Mouse (Mus musculus) hindbrain, embryonic 10.5 days (tissue): ENCODE results near the gene Tcf15. TPM values are rescaled to one million over a fixed set of nuclear protein-coding genes. Genes with fewer than 3 reads are reported as not detected.

Experiments
- DNase-seq: peaks from one replicate; pipeline ENCODE4 v3.0.0-alpha.2; 2017; ENCODE audit warnings: low spot score
- H3K27ac ChIP-seq: fragments of 300-500 bp; sonication (generic); 2 replicates; pipeline ENCODE4 v1.5.1; 2016; ENCODE audit warnings: mild to moderate bottlenecking, moderate library complexity
- H3K27me3 ChIP-seq: fragments of 300-500 bp; sonication (generic); 2 replicates; pipeline ENCODE4 v1.6.1; 2016; ENCODE audit warnings: mild to moderate bottlenecking; ENCODE audit not compliant: poor library complexity, insufficient read depth, severe bottlenecking
- H3K36me3 ChIP-seq: fragments of 300-500 bp; sonication (generic); 2 replicates; pipeline ENCODE4 v1.6.1; 2016; ENCODE audit warnings: mild to moderate bottlenecking, moderate library complexity
- H3K4me1 ChIP-seq: fragments of 300-500 bp; sonication (generic); replicated peaks from 2 replicates; pipeline ENCODE4 v1.6.1; 2016; ENCODE audit warnings: mild to moderate bottlenecking
- H3K4me3 ChIP-seq: fragments of 300-500 bp; sonication (generic); 2 replicates; pipeline ENCODE4 v1.5.1; 2016; ENCODE audit warnings: mild to moderate bottlenecking, moderate library complexity
- H3K9me3 ChIP-seq: fragments of 300-500 bp; sonication (generic); 2 replicates; pipeline ENCODE4 v1.6.1; 2016; ENCODE audit warnings: mild to moderate bottlenecking, moderate library complexity
- WGBS: fragments of 180-500 bp; shearing (Covaris S2); methylation state at CpG from one replicate; pipeline ENCODE4 v1.1.7; 2016; 5-methylcytosine and 5-hydroxymethylcytosine counted together
- polyA plus RNA-seq: library from polyadenylated mRNA; unstranded; fragments of >200 nt; fragmentation: Nextera tagmentation; extraction: Ambion mirVana; gene quantifications from 2 replicates; pipeline ENCODE4 v1.2.1, GENCODE M21; 2016

The Tcf15 gene
- polyA plus RNA-seq, 1 experiment from 2014 or later, result 7.6 TPM

GRCm38 (mm10) chr2:152132691-152133090 is 10.7 kb upstream of the Tcf15 start:
- 81% methylated on average over 8 of the region's 8 CpGs for WGBS
- H3K36me3 ChIP-seq, result no peaks in the 10 kb centered on the region
- no peak for DNase-seq

GRCm38 (mm10) chr2:152139191-152139987 is 4.0 kb upstream of the Tcf15 start:
- 71% methylated on average over 10 of the region's 10 CpGs for WGBS

More at GRCm38 (mm10) chr2:152132691-152133090, 10.7 kb upstream of the Tcf15 start:
- no peak overlapping the region for H3K4me3 ChIP-seq
- no peak overlapping the region for H3K27ac ChIP-seq
- peaks cover 8% of the 10 kb centered on the region; the same call in 1 of the 2 replicates for H3K27me3 ChIP-seq
- no peaks in the 10 kb centered on the region for H3K9me3 ChIP-seq
- H3K4me1 ChIP-seq, result peaks cover 10% of the 10 kb centered on the region; the same call in 1 of the 2 replicates

GRCm38 (mm10) chr2:152140941-152141340 is 2.4 kb upstream of the Tcf15 start:
- Histone ChIP-seq H3K27ac (no peak overlapping the region), H3K4me3 (no peak overlapping the region), H3K36me3 (no peaks in the 10 kb centered on the region), H3K9me3 (no peaks in the 10 kb centered on the region), H3K27me3 (peaks cover 70% of the 10 kb centered on the region), H3K4me1 (peaks cover 48% of the 10 kb centered on the region)
- DNase-seq, result no peak
- 39% methylated on average over 11 of the region's 11 CpGs for WGBS

More at GRCm38 (mm10) chr2:152139191-152139987, 4.0 kb upstream of the Tcf15 start:
- Histone ChIP-seq H3K36me3 (no peaks in the 10 kb centered on the region), H3K27ac (peak overlapping the region; percentile 37; the same call in 1 of the 2 replicates), H3K4me1 (peaks cover 45% of the 10 kb centered on the region), H3K4me3 (no peak overlapping the region), H3K9me3 (no peaks in the 10 kb centered on the region), H3K27me3 (peaks cover 58% of the 10 kb centered on the region)
- no peak for DNase-seq

- no peaks in the 10 kb centered on the region for H3K9me3 ChIP-seq
- peaks cover 76% of the 10 kb centered on the region for H3K27me3 ChIP-seq
- DNase-seq, result no peak
- H3K36me3 ChIP-seq, result no peaks in the 10 kb centered on the region
- H3K4me3 ChIP-seq, result peak overlapping the region; percentile 57
- H3K27ac ChIP-seq, result peak overlapping the region; percentile 79
- peaks cover 48% of the 10 kb centered on the region for H3K4me1 ChIP-seq
- 31% methylated on average over 1 of the region's 1 CpGs for WGBS
Measured at GRCm38 (mm10) chr2:152141491-152141890, 1.9 kb upstream of the Tcf15 start.

- H3K4me3 ChIP-seq, result peak overlapping the region; percentile 57
- H3K4me1 ChIP-seq, result peaks cover 49% of the 10 kb centered on the region
- WGBS, result under 1% methylated on average over 13 of the region's 13 CpGs
- H3K27me3 ChIP-seq, result peaks cover 81% of the 10 kb centered on the region
- DNase-seq, result peak; percentile 68
- peak overlapping the region; percentile 79 for H3K27ac ChIP-seq
- no peaks in the 10 kb centered on the region for H3K36me3 ChIP-seq
- no peaks in the 10 kb centered on the region for H3K9me3 ChIP-seq
Measured at GRCm38 (mm10) chr2:152142046-152142445, 1.3 kb upstream of the Tcf15 start.

GRCm38 (mm10) chr2:152142571-152142970 is 790 bp upstream of the Tcf15 start:
- WGBS, result 2% methylated on average over 11 of the region's 11 CpGs
- Histone ChIP-seq H3K36me3 (no peaks in the 10 kb centered on the region), H3K27me3 (peaks cover 86% of the 10 kb centered on the region), H3K4me3 (peak overlapping the region; percentile 57), H3K4me1 (peaks cover 52% of the 10 kb centered on the region), H3K27ac (peak overlapping the region; percentile 79), H3K9me3 (no peaks in the 10 kb centered on the region)
- DNase-seq, result no peak

- DNase-seq, result no peak
- no peaks in the 10 kb centered on the region for H3K36me3 ChIP-seq
- peak overlapping the region; percentile 78; the same call in 1 of the 2 replicates for H3K27ac ChIP-seq
- H3K27me3 ChIP-seq, result peaks cover 92% of the 10 kb centered on the region
- no peaks in the 10 kb centered on the region for H3K9me3 ChIP-seq
- 16% methylated on average over 9 of the region's 9 CpGs for WGBS
- H3K4me3 ChIP-seq, result peak overlapping the region; percentile 57
- H3K4me1 ChIP-seq, result peaks cover 49% of the 10 kb centered on the region
Measured at GRCm38 (mm10) chr2:152144158-152144450, 743 bp downstream of the Tcf15 start.

- Histone ChIP-seq H3K9me3 (no peaks in the 10 kb centered on the region), H3K27ac (no peak overlapping the region), H3K4me3 (peak overlapping the region; percentile 57; the same call in 1 of the 2 replicates), H3K27me3 (peaks cover 88% of the 10 kb centered on the region), H3K4me1 (peaks cover 45% of the 10 kb centered on the region), H3K36me3 (no peaks in the 10 kb centered on the region)
- 61% methylated on average over 5 of the region's 5 CpGs for WGBS
- DNase-seq, result no peak
Measured at GRCm38 (mm10) chr2:152144501-152144900, 1.1 kb downstream of the Tcf15 start.

GRCm38 (mm10) chr2:152145711-152146110 is 2.4 kb downstream of the Tcf15 start:
- no peak for DNase-seq
- 62% methylated on average over 2 of the region's 2 CpGs for WGBS
- Histone ChIP-seq H3K4me3 (no peak overlapping the region), H3K27ac (no peak overlapping the region), H3K36me3 (no peaks in the 10 kb centered on the region), H3K4me1 (peaks cover 53% of the 10 kb centered on the region), H3K9me3 (no peaks in the 10 kb centered on the region), H3K27me3 (peaks cover 87% of the 10 kb centered on the region)

- Histone ChIP-seq H3K4me1 (peaks cover 41% of the 10 kb centered on the region), H3K27ac (no peak overlapping the region), H3K9me3 (no peaks in the 10 kb centered on the region), H3K27me3 (peaks cover 75% of the 10 kb centered on the region), H3K4me3 (no peak overlapping the region), H3K36me3 (no peaks in the 10 kb centered on the region)
- whole genome bisulfite sequencing, result 62% methylated on average over 3 of the region's 3 CpGs
- DNase-seq, result no peak
Measured at GRCm38 (mm10) chr2:152147079-152147478, 3.7 kb downstream of the Tcf15 start.

GRCm38 (mm10) chr2:152148675-152149074 is 5.3 kb downstream of the Tcf15 start:
- DNase-seq, result no peak
- Histone ChIP-seq H3K9me3 (no peaks in the 10 kb centered on the region), H3K4me3 (no peak overlapping the region), H3K27ac (no peak overlapping the region), H3K36me3 (no peaks in the 10 kb centered on the region), H3K4me1 (peaks cover 31% of the 10 kb centered on the region), H3K27me3 (peaks cover 60% of the 10 kb centered on the region)
- 88% methylated on average over 9 of the region's 9 CpGs for WGBS

GRCm38 (mm10) chr2:152149891-152150290 is 6.5 kb downstream of the Tcf15 start:
- H3K4me1 ChIP-seq, result peaks cover 22% of the 10 kb centered on the region
- H3K4me3 ChIP-seq, result no peak overlapping the region
- no peak for DNase-seq
- 28% methylated on average over 4 of the region's 4 CpGs for WGBS
- H3K36me3 ChIP-seq, result no peaks in the 10 kb centered on the region
- peak overlapping the region; percentile 41; the same call in 1 of the 2 replicates for H3K27ac ChIP-seq
- H3K27me3 ChIP-seq, result peaks cover 47% of the 10 kb centered on the region
- no peaks in the 10 kb centered on the region for H3K9me3 ChIP-seq

GRCm38 (mm10) chr2:152150373-152150772 is 7.0 kb downstream of the Tcf15 start:
- no peaks in the 10 kb centered on the region for H3K9me3 ChIP-seq
- no peak for DNase-seq
- H3K27me3 ChIP-seq, result peaks cover 43% of the 10 kb centered on the region
- peaks cover 23% of the 10 kb centered on the region for H3K4me1 ChIP-seq
- H3K4me3 ChIP-seq, result no peak overlapping the region
- H3K36me3 ChIP-seq, result no peaks in the 10 kb centered on the region
- H3K27ac ChIP-seq, result peak overlapping the region; percentile 41; the same call in 1 of the 2 replicates
- 63% methylated on average over 6 of the region's 6 CpGs for WGBS
